Mouse (Mus musculus): ENCODE results near the gene Ifngr2.

Ifngr2 gene

GRCm38 (mm10) chr16:91614552-91614951 lies 67.7 kb downstream of the Ifngr2 start:
- no peak for DNase-seq
